Mouse (Mus musculus): ENCODE results near the gene Creb3l1. TPM values are rescaled to one million over a fixed set of nuclear protein-coding genes. Genes with fewer than 3 reads are reported as not detected.

The Creb3l1 gene
- polyA plus RNA-seq, 1 experiment from 2014 or later: 1.3 TPM

DNA sequence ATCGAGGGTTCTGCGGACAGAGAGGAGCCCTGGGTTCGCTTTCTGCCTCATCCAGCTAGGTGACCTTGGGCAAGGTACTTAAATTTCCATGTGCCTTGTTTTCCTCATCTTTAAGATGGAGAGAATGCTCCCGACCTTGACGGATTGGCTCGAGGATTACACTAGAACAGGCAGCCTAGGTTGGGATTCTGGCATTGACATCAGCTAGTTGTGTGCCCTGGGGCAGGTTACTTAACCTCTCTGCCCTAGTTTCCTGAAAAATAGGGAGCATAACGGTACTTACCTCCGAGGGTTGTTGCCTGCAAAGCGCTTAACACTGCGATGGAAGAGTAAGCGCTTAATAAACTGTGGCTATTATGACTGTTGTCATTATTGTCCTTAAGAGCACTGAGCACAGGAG lies 34.6 kb upstream of the Creb3l1 start:
- H3K27me3 ChIP-seq: peaks cover 34% of the 10 kb centered on the region
- 4% methylated on average over 11 of the region's 11 CpGs for WGBS
- H3K27ac ChIP-seq: no peak overlapping the region

GRCm38 (mm10) chr2:92058469-92058868 lies 34.2 kb upstream of the Creb3l1 start:
- WGBS: under 1% methylated on average over 29 of the region's 29 CpGs
- Histone ChIP-seq H3K27ac (no peak overlapping the region), H3K9me3 (no peaks in the 10 kb centered on the region), H3K4me2 (peak overlapping the region; percentile 93), H3K27me3 (peaks cover 38% of the 10 kb centered on the region), H3K9ac (replicated peaks) (peak overlapping the region; percentile 40; the same call in 1 of the 2 replicates), H3K4me3 (replicated peaks) (peak overlapping the region; percentile 63), H3K36me3 (no peaks in the 10 kb centered on the region), H3K4me1 (replicated peaks) (peaks cover 32% of the 10 kb centered on the region)
- ATAC-seq (ENCODE audit: insufficient number of reproducible peaks, insufficient read depth, low FRiP score, low TSS enrichment, low read depth): peak; percentile 49

More for the DNA sequence above, 34.6 kb upstream of the Creb3l1 start:
- H3K4me3 ChIP-seq (replicated peaks): peak overlapping the region; percentile 63
- ATAC-seq (ENCODE audit: insufficient number of reproducible peaks, insufficient read depth, low FRiP score, low TSS enrichment, low read depth): no peak
- peak overlapping the region; percentile 93 for H3K4me2 ChIP-seq
- H3K9ac ChIP-seq (replicated peaks): peak overlapping the region; percentile 40; the same call in 1 of the 2 replicates
- peaks cover 32% of the 10 kb centered on the region for H3K4me1 ChIP-seq (replicated peaks)
- H3K36me3 ChIP-seq: no peaks in the 10 kb centered on the region
- no peaks in the 10 kb centered on the region for H3K9me3 ChIP-seq

DNA sequence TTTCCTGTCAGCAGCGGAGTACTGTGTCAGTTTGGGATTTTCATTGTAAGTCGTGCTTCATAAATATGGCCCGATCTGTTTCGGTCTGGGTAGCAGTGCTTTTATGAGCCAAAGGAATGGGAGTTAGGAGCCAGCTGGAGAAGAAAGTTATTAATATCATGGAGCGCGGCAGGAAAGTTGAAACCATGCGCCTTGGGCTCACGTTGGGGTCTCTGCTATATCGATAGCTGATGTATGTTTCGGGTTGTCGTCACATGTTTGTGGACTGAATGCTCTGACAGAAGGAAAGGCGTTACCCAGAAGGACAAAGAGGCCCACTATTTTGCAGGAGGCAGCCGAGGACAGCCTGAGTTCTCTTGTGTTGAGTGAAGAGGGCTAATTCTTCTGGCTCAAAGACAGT lies 32.5 kb upstream of the Creb3l1 start:
- H3K9me3 ChIP-seq: no peaks in the 10 kb centered on the region
- H3K27me3 ChIP-seq: peaks cover 41% of the 10 kb centered on the region
- ATAC-seq (ENCODE audit: insufficient number of reproducible peaks, insufficient read depth, low FRiP score, low TSS enrichment, low read depth): no peak
- H3K4me1 ChIP-seq (replicated peaks): peaks cover 29% of the 10 kb centered on the region
- H3K4me3 ChIP-seq (replicated peaks): no peak overlapping the region
- H3K27ac ChIP-seq: peak overlapping the region; percentile 66; the same call in 1 of the 2 replicates
- WGBS: 62% methylated on average over 13 of the region's 13 CpGs
- H3K9ac ChIP-seq (replicated peaks): 0 out of 2 replicates have a peak overlapping the region, but pooled peaks have one; percentile 18
- peak overlapping the region; percentile 70 for H3K4me2 ChIP-seq
- no peaks in the 10 kb centered on the region for H3K36me3 ChIP-seq

DNA sequence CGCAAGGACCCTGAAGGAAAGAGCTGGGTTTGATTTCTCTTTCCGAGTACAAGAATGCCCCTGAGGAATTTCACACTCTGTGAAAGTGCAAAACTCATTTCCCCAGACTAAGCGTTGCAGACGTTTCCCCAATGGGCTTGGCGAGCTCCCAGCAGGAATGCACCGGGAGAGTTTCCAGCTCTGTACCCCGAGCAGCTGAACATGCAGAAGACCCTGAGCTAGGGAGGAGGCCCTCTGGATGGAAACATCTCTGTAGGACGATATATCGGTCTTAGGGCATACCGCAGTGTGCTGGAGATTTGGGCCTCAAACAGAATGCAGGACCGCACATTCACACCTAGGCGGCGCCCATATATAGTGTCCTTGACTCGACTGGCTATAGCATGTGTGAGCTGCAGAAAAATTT lies 31.5 kb upstream of the Creb3l1 start:
- peak; percentile 44 for ATAC-seq (ENCODE audit: insufficient number of reproducible peaks, insufficient read depth, low FRiP score, low TSS enrichment, low read depth)
- 2% methylated on average over 14 of the region's 14 CpGs for WGBS
- H3K4me1 ChIP-seq (replicated peaks): peaks cover 29% of the 10 kb centered on the region
- H3K4me2 ChIP-seq: peak overlapping the region; percentile 70
- peak overlapping the region; percentile 38 for H3K4me3 ChIP-seq (replicated peaks)
- H3K27ac ChIP-seq: peak overlapping the region; percentile 95
- H3K9ac ChIP-seq (replicated peaks): peak overlapping the region; percentile 59
- no peaks in the 10 kb centered on the region for H3K36me3 ChIP-seq
- H3K27me3 ChIP-seq: peaks cover 36% of the 10 kb centered on the region
- no peaks in the 10 kb centered on the region for H3K9me3 ChIP-seq

DNA sequence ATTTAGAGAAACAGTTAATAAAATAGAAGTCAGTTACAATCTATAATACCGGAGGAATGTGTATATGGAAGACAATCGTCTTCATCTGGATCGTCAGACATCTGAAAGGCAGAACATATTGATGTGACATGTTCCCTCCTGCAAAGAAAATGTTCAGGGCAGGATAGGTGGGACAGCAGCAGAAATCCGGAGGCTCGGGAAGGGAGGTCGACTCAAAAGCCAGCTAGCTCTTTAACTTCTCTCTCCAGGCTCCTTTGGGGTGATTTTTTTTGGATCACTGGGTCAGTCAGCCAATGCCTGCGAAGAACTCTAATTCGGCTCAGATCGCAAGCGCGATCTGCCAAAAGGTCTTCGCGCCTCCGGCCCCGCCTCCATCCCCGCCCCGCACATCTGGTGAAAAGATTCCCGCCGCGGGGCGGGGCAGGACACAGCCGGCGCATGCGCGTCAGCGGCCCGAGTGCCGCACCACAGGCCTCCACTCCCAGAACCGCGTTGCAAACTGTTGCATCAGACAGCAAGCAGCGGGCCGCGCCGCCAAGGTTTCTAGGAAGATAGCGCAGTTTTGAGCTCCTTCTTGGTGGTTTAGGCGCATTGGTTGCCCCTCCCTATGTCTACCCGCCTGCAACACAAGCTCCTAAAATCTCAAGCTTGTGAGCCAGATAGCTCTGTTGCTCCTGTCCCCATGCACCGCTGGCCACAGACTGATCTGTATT lies 31.0 kb upstream of the Creb3l1 start:
- H3K27ac ChIP-seq: peak overlapping the region; percentile 95
- no peaks in the 10 kb centered on the region for H3K36me3 ChIP-seq
- H3K4me2 ChIP-seq: peak overlapping the region; percentile 70
- peak; percentile 48; the same call in 1 of the 2 replicates for ATAC-seq (ENCODE audit: insufficient number of reproducible peaks, insufficient read depth, low FRiP score, low TSS enrichment, low read depth)
- H3K4me3 ChIP-seq (replicated peaks): peak overlapping the region; percentile 38
- H3K4me1 ChIP-seq (replicated peaks): peaks cover 26% of the 10 kb centered on the region
- peaks cover 33% of the 10 kb centered on the region for H3K27me3 ChIP-seq
- 3% methylated on average over 38 of the region's 38 CpGs for WGBS
- no peaks in the 10 kb centered on the region for H3K9me3 ChIP-seq
- peak overlapping the region; percentile 59 for H3K9ac ChIP-seq (replicated peaks)

DNA sequence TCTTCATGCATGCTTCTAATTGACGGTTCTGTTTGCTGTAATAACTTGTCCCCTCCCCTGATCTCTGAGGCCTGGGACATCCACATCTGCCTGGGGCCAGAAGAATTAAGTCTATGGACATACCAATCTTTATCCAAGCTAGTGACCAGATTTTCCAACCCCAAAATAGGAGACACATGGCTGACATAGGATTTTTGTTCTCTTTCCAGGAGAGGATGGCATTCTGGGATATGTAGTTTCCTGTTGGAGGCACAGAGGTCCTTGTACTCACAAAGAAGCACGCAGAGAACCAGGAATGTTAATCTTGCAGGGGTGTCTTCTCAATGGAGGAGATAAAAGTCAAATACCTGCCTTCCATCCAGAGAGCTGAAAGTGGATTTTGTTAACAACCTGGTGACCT lies 28.5 kb upstream of the Creb3l1 start:
- Histone ChIP-seq H3K36me3 (no peaks in the 10 kb centered on the region), H3K27ac (no peak overlapping the region), H3K4me3 (replicated peaks) (no peak overlapping the region), H3K9ac (replicated peaks) (no peak overlapping the region), H3K27me3 (peaks cover 22% of the 10 kb centered on the region), H3K4me1 (replicated peaks) (peaks cover 24% of the 10 kb centered on the region), H3K4me2 (no peak overlapping the region), H3K9me3 (no peaks in the 10 kb centered on the region)
- WGBS: 62% methylated on average over 2 of the region's 2 CpGs
- no peak for ATAC-seq (ENCODE audit: insufficient number of reproducible peaks, insufficient read depth, low FRiP score, low TSS enrichment, low read depth)

DNA sequence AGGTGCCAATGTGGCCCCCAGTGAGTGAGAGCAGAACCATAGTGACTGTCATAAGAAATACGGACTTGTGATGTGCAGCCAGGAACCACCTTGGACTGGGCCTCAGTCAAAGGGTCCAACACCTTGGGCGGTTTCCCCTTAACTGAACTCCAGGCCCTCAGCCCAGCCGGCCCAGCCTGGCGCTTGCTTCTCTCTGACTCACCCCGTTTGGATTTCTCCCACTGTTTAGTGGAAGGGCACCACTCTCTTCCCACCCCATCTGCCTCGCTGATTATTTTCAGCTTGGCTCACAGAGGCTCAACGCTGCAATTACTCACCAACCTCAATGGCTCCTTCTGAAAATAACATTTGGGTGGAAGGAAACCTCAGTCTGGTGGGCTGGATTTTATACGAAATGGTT lies 27.9 kb upstream of the Creb3l1 start:
- ATAC-seq (ENCODE audit: insufficient number of reproducible peaks, insufficient read depth, low FRiP score, low TSS enrichment, low read depth): no peak
- H3K9me3 ChIP-seq: no peaks in the 10 kb centered on the region
- no peak overlapping the region for H3K27ac ChIP-seq
- H3K36me3 ChIP-seq: no peaks in the 10 kb centered on the region
- H3K4me1 ChIP-seq (replicated peaks): peaks cover 19% of the 10 kb centered on the region
- H3K27me3 ChIP-seq: peaks cover 22% of the 10 kb centered on the region
- no peak overlapping the region for H3K4me3 ChIP-seq (replicated peaks)
- H3K4me2 ChIP-seq: no peak overlapping the region
- H3K9ac ChIP-seq (replicated peaks): no peak overlapping the region
- WGBS: 80% methylated on average over 8 of the region's 8 CpGs

DNA sequence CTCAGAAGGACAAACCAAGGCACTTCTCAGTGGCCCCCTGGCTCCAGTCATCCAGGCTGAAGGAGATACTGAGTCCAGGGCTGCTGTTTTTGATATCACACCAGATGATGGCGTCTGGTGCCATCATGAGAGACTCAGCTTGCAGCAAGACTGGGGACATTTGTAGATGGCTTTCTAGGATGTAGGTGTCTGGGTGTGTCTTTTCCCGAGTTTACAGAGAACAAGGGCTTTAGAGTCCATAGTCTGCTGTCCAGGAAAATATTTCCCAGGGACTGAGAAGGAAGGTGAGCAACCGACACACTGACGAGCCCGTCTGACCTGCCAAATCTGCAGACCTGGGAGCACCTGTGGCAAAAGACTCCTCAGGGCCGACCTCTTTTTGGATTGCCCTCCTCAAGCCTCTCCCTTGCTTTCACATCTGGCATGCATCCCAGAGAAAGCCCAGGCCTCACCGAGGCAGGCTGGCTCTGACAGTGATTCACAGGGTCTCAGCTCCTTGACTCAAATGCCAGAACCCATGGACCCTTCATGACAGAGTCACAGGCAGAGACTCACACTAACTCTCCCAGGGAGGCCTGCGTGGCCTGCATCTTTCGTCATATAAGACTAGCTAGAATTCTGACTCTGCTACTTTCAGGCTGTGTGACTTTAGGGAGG lies 23.9 kb upstream of the Creb3l1 start:
- 63% methylated on average over 9 of the region's 9 CpGs for WGBS

DNA sequence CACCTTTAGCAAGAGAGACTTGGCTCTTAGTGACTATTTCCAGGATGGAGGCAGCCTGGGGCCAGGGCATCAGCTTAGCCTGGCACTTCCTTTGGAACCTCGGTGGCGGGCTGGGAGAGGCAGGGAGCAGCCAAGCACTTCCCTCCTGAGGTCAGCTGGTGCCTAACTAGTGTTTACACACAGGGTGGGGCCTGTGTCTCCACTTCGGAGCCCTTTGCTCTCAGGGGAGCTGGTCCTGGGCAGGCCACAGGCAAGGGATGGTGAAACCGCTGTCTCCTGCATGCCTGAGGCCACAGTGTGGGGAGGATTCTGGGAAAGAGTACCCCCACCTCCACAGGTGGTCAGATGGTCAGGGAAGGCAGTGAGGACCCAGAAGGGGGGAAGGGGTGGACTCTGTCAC lies 23.3 kb upstream of the Creb3l1 start:
- no peak for ATAC-seq (ENCODE audit: insufficient number of reproducible peaks, insufficient read depth, low FRiP score, low TSS enrichment, low read depth)
- Histone ChIP-seq H3K9ac (replicated peaks) (no peak overlapping the region), H3K9me3 (no peaks in the 10 kb centered on the region), H3K27ac (no peak overlapping the region), H3K36me3 (no peaks in the 10 kb centered on the region), H3K4me3 (replicated peaks) (no peak overlapping the region), H3K4me1 (replicated peaks) (no peaks in the 10 kb centered on the region), H3K4me2 (no peak overlapping the region), H3K27me3 (peaks cover 7% of the 10 kb centered on the region; the same call in 1 of the 2 replicates)
- WGBS: 22% methylated on average over 4 of the region's 4 CpGs

More for the DNA sequence above, 23.9 kb upstream of the Creb3l1 start:
- Histone ChIP-seq H3K4me3 (replicated peaks) (no peak overlapping the region), H3K9ac (replicated peaks) (no peak overlapping the region), H3K9me3 (no peaks in the 10 kb centered on the region), H3K4me2 (no peak overlapping the region), H3K27ac (no peak overlapping the region), H3K27me3 (peaks cover 8% of the 10 kb centered on the region; the same call in 1 of the 2 replicates), H3K36me3 (no peaks in the 10 kb centered on the region), H3K4me1 (replicated peaks) (0 out of 2 replicates have a peak, but pooled peaks cover 1% of the 10 kb centered on the region)
- ATAC-seq (ENCODE audit: insufficient number of reproducible peaks, insufficient read depth, low FRiP score, low TSS enrichment, low read depth): no peak

GRCm38 (mm10) chr2:92043285-92043684 lies 19.0 kb upstream of the Creb3l1 start:
- Histone ChIP-seq H3K36me3 (no peaks in the 10 kb centered on the region), H3K9me3 (no peaks in the 10 kb centered on the region), H3K9ac (replicated peaks) (no peak overlapping the region), H3K4me1 (replicated peaks) (no peaks in the 10 kb centered on the region), H3K4me2 (no peak overlapping the region), H3K27ac (no peak overlapping the region), H3K27me3 (no peaks in the 10 kb centered on the region; the same call in 1 of the 2 replicates), H3K4me3 (replicated peaks) (no peak overlapping the region)
- ATAC-seq (ENCODE audit: insufficient number of reproducible peaks, insufficient read depth, low FRiP score, low TSS enrichment, low read depth): no peak
- 86% methylated on average over 12 of the region's 12 CpGs for WGBS

DNA sequence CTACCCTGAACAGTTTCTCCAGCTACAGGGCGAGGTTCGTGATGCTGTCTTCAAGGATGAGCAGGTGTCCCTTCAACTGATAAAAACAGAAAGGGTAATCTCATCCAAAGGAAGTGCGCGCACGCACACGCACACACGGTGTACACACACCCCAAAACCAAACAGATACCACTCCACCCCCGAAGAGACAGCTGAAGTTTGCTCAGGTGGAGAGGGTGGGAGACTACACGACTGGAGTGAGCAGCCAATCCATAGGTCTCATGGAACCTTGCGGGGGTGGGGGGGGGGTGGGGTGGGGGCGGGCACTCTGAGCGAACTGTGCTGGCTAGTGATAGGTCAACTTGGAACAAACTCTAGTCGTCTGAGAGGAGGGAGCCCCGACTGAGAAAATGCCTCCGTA lies 17.2 kb upstream of the Creb3l1 start:
- no peaks in the 10 kb centered on the region for H3K4me1 ChIP-seq (replicated peaks)
- no peak overlapping the region for H3K9ac ChIP-seq (replicated peaks)
- no peak overlapping the region for H3K27ac ChIP-seq
- H3K4me2 ChIP-seq: no peak overlapping the region
- no peaks in the 10 kb centered on the region for H3K9me3 ChIP-seq
- no peak overlapping the region for H3K4me3 ChIP-seq (replicated peaks)
- ATAC-seq (ENCODE audit: insufficient number of reproducible peaks, insufficient read depth, low FRiP score, low TSS enrichment, low read depth): no peak
- 73% methylated on average over 15 of the region's 15 CpGs for WGBS
- no peaks in the 10 kb centered on the region for H3K27me3 ChIP-seq
- no peaks in the 10 kb centered on the region for H3K36me3 ChIP-seq
